ENCODE assay signal across 8 mouse cellular contexts in the genomic region with DNA sequence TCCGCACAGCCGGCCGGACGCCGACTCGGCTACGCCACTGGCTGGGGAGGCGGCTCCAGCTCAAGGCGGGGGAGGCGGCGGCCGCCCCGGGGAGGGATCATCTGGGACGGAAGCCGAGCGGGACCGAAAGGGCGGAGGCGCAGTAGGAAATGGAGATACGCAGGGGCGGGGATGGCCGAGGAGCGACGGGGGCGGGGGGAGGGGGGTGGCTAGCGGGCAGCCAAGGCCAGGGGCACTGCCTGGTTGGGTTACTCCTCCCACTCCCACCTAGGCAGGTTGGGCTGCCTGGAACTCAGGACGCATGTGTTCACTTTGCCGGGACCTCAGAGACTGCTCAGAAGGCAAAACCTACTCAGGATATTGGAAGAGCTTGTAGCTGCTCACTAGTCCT. TPM values are rescaled to one million over a fixed set of nuclear protein-coding genes. Genes with fewer than 3 reads are reported as not detected.
A peak's percentile ranks its signal among the peaks of the same experiment; 100 is the strongest.
DNase-seq lines count a peak whose midpoint lies in the region; ATAC-seq and TF ChIP-seq lines count a peak whose summit lies in the region.

A gene (minus strand): TSS at position 152 of the 391 bp plus-strand sequence.

- no peak for TF ChIP-seq CTCF in ES-Bruce4 (IDR thresholded peaks at IDR 0.05; ENCODE audit: low read depth, low read length)
- TF ChIP-seq CTCF in lung, adult 2 months (IDR thresholded peaks at IDR 0.05; ENCODE audit: insufficient read depth, low read length) = no peak

- peak; percentile 88 for DNase-seq in forebrain, embryonic 14.5 days (ENCODE audit: low spot score)
- peak; percentile 96 to 97 for DNase-seq in heart, postnatal 14 days
- peak; percentile 95 to 97 for DNase-seq in layer of hippocampus, adult 18-20 months (ENCODE audit: low spot score in 2 of 2)
- peak; percentile 96 for DNase-seq in lung, adult 2 months
- peak; percentile 82 to 83 for DNase-seq in thymus, adult 18-20 months

- ATAC-seq in cerebellum, adult (ENCODE audit: insufficient number of reproducible peaks, low FRiP score, low TSS enrichment) = peak; percentile 94
- peak; percentile 98 for ATAC-seq in forebrain, embryonic 14.5 days
- peak; percentile 91 for ATAC-seq in neutrophil, adult 5-6 weeks (ENCODE audit: extremely low read depth, insufficient number of reproducible peaks, low FRiP score, poor library complexity, severe bottlenecking)

- intact Hi-C loops in heart, postnatal 14 days (cut with DNase I) = no loop called here

- TF ChIP-seq POLR2A in ES-Bruce4 (IDR thresholded peaks at IDR 0.05; ENCODE audit: insufficient read depth, low read length) = peak; percentile 63
- TF ChIP-seq POLR2A in lung, adult 2 months (IDR thresholded peaks at IDR 0.05; ENCODE audit: borderline replicate concordance, extremely low read depth, low read depth, low read length) = no peak; the same call in 1 of the 2 replicates

- peak within 1 kb of the TSS; percentile 77 for H3K4me2 ChIP-seq in forebrain, embryonic 14.5 days (ENCODE audit: low read length)

- H3K9me3 ChIP-seq in ES-Bruce4 (replicated peaks; ENCODE audit: control insufficient read depth, insufficient read depth, low read length, poor library complexity, severe bottlenecking) = no peaks in the 10 kb centered on the region
- no peaks in the 10 kb centered on the region for H3K9me3 ChIP-seq in forebrain, embryonic 14.5 days (replicated peaks; ENCODE audit: control insufficient read depth, low read length)

- H3K9ac ChIP-seq in ES-Bruce4 (ENCODE audit: low read depth, poor library complexity, severe bottlenecking) = peak within 1 kb of the TSS; percentile 99
- peak within 1 kb of the TSS; percentile 93 for H3K9ac ChIP-seq in forebrain, embryonic 14.5 days (ENCODE audit: low read length)

- WGBS in forebrain, embryonic 14.5 days = 0% methylated on average over 28 of the region's 28 CpGs
- 2% methylated on average over 27 of the region's 28 CpGs for WGBS in lung, adult 2 months

- no peak for TF ChIP-seq EP300 in ES-Bruce4 (IDR thresholded peaks at IDR 0.05; ENCODE audit: insufficient read depth, low read depth, low read length)

- H3K36me3 ChIP-seq in ES-Bruce4 (ENCODE audit: control insufficient read depth, insufficient read depth, low read length, poor library complexity, severe bottlenecking) = no peaks in the 10 kb centered on the region; the same call in 1 of the 2 replicates
- no peaks in the 10 kb centered on the region for H3K36me3 ChIP-seq in forebrain, embryonic 14.5 days (ENCODE audit: control insufficient read depth, insufficient read depth, low read length)

- H3K27me3 ChIP-seq in ES-Bruce4 (ENCODE audit: control insufficient read depth, insufficient read depth, low read length, poor library complexity, severe bottlenecking) = no peaks in the 10 kb centered on the region
- H3K27me3 ChIP-seq in forebrain, embryonic 14.5 days (replicated peaks; ENCODE audit: control insufficient read depth, insufficient read depth, low read length) = no peaks in the 10 kb centered on the region

- no peaks in the 10 kb centered on the region for H3K4me1 ChIP-seq in ES-Bruce4 (ENCODE audit: control insufficient read depth, insufficient read depth, low read length)
- peaks cover 8% of the 10 kb centered on the region for H3K4me1 ChIP-seq in forebrain, embryonic 14.5 days (ENCODE audit: control insufficient read depth, insufficient read depth, low read length)
- peaks cover 12% of the 10 kb centered on the region for H3K4me1 ChIP-seq in lung, adult 2 months (ENCODE audit: control insufficient read depth, insufficient read depth, low read length)

- no peak within 1 kb of the TSS for H3K27ac ChIP-seq in ES-Bruce4 (ENCODE audit: insufficient read depth, low read length)
- H3K27ac ChIP-seq in forebrain, embryonic 14.5 days (ENCODE audit: low read depth, low read length) = peak within 1 kb of the TSS; percentile 71

- H3K4me3 ChIP-seq in ES-Bruce4 (ENCODE audit: low read depth, low read length) = peak within 1 kb of the TSS; percentile 97
- peak within 1 kb of the TSS; percentile 80 for H3K4me3 ChIP-seq in forebrain, embryonic 14.5 days (ENCODE audit: low read depth, low read length)
- H3K4me3 ChIP-seq in lung, adult 2 months (replicated peaks; ENCODE audit: extremely low read depth, low read depth, low read length) = peak within 1 kb of the TSS; percentile 71

RNA-seq across cellular contexts. Expression of the gene that starts here (rescaled TPM):
- polyA plus RNA-seq in ES-Bruce4 (2011; ENCODE audit: insufficient read depth, insufficient read length, low read depth, missing spikeins) = 20.8 and 21.4 TPM in 2 replicates
- polyA plus RNA-seq in forebrain, embryonic 14.5 days (2014; fragmentation: Nextera tagmentation; extraction: Ambion mirVana) = 25.1 and 32.0 TPM in 2 replicates
- 10 to 100 TPM; 30.3 to 32.8 TPM for total RNA-seq in heart, postnatal 14 days (2021)
- total RNA-seq in layer of hippocampus, adult 18-20 months (2021) = 10 to 100 TPM; 88.7 to 98.0 TPM
- polyA plus RNA-seq in lung, adult 2 months (2012; rRNA removed) = 23.2 and 29.1 TPM in 2 replicates
- total RNA-seq in neutrophil, adult 5-6 weeks (2017) = 55.6 and 63.4 TPM in 2 replicates
